Mouse (Mus musculus) C2C12 (cell line): ENCODE measurements around the gene Rasgef1b.

Experiments used
- CEBPB ChIP-seq: IDR thresholded peaks from one replicate; pipeline ENCODE4 v1.6.1; 2011; ENCODE audit warnings: low read depth, mild to moderate bottlenecking, control low read depth, moderate library complexity
- CTCF ChIP-seq: IDR thresholded peaks from one replicate; pipeline ENCODE4 v1.5.1; 2011; ENCODE audit not compliant: control insufficient read depth, insufficient read depth, insufficient read length
- FOSL1 ChIP-seq: IDR thresholded peaks from one replicate; pipeline ENCODE4 v1.8.0; 2011; ENCODE audit warnings: mild to moderate bottlenecking, low read length; ENCODE audit not compliant: poor library complexity, insufficient read depth, severe bottlenecking
- MAX ChIP-seq: IDR thresholded peaks from one replicate; pipeline ENCODE4 v1.6.1; 2011; ENCODE audit warnings: mild to moderate bottlenecking, control low read depth
- MYOD1 ChIP-seq: IDR thresholded peaks from one replicate; pipeline ENCODE4 v1.6.1; 2011; ENCODE audit warnings: low read depth; ENCODE audit not compliant: control insufficient read depth, insufficient read length
- MYOG ChIP-seq: IDR thresholded peaks from one replicate; pipeline ENCODE4 v1.6.1; 2011; ENCODE audit not compliant: control insufficient read depth, insufficient read length; ENCODE audit errors: extremely low read depth
- USF1 ChIP-seq: IDR thresholded peaks from one replicate; pipeline ENCODE4 v1.6.1; 2011; ENCODE audit warnings: low read depth, mild to moderate bottlenecking, control low read depth, moderate library complexity

GRCm38 (mm10) chr5:99167767-99168166, 561.1 kb downstream of the Rasgef1b start:
- no peak for TF ChIP-seq MAX
- TF ChIP-seq CEBPB = no peak
- TF ChIP-seq CTCF = no peak
- TF ChIP-seq USF1 = no peak
- no peak for TF ChIP-seq MYOD1
- no peak for TF ChIP-seq MYOG
- TF ChIP-seq FOSL1 = no peak
